Mouse (Mus musculus): Measurements from ENCODE around the gene Plxnd1. TPM values are rescaled to one million over a fixed set of nuclear protein-coding genes. Genes with fewer than 3 reads are reported as not detected.
A peak's percentile ranks its signal among the peaks of the same experiment; 100 is the strongest.

Plxnd1 gene
- polyA plus RNA-seq, 1 experiment from 2014 or later = 23.8 TPM

GRCm38 (mm10) chr6:115969103-115969502, 25.7 kb downstream of the Plxnd1 start:
- WGBS = 83% methylated on average over 9 of the region's 9 CpGs
- Histone ChIP-seq H3K4me1 (ENCODE audit: control insufficient read depth, insufficient read depth, low read length) (no peaks in the 10 kb centered on the region), H3K4me2 (ENCODE audit: low read depth) (no peak overlapping the region)

GRCm38 (mm10) chr6:115968700-115969099, 26.1 kb downstream of the Plxnd1 start:
- no peak overlapping the region for H3K9ac ChIP-seq (ENCODE audit: low read length)
- no peaks in the 10 kb centered on the region for H3K27me3 ChIP-seq (ENCODE audit: control insufficient read depth, insufficient read depth, low read length)
- no peak for DNase-seq (ENCODE audit: low spot score)
- H3K4me2 ChIP-seq (ENCODE audit: low read depth) = no peak overlapping the region
- H3K4me1 ChIP-seq (ENCODE audit: control insufficient read depth, insufficient read depth, low read length) = no peaks in the 10 kb centered on the region
- no peak overlapping the region for H3K27ac ChIP-seq (ENCODE audit: low read depth, low read length)
- ATAC-seq (ENCODE audit: insufficient read depth, low FRiP score, low TSS enrichment) = no peak
- H3K4me3 ChIP-seq (ENCODE audit: low read depth, low read length) = no peak overlapping the region
- WGBS = 83% methylated on average over 6 of the region's 6 CpGs
- H3K36me3 ChIP-seq (ENCODE audit: control insufficient read depth, insufficient read depth, low read length) = no peaks in the 10 kb centered on the region
- H3K9me3 ChIP-seq (ENCODE audit: control insufficient read depth, low read length) = no peaks in the 10 kb centered on the region

More at GRCm38 (mm10) chr6:115969103-115969502, 25.7 kb downstream of the Plxnd1 start:
- Histone ChIP-seq H3K4me3 (ENCODE audit: low read depth, low read length) (no peak overlapping the region), H3K9ac (ENCODE audit: low read length) (no peak overlapping the region), H3K9me3 (ENCODE audit: control insufficient read depth, low read length) (no peaks in the 10 kb centered on the region), H3K36me3 (ENCODE audit: control insufficient read depth, insufficient read depth, low read length) (no peaks in the 10 kb centered on the region), H3K27me3 (ENCODE audit: control insufficient read depth, insufficient read depth, low read length) (no peaks in the 10 kb centered on the region), H3K27ac (ENCODE audit: low read depth, low read length) (no peak overlapping the region)
- DNase-seq (ENCODE audit: low spot score) (no peak), ATAC-seq (ENCODE audit: insufficient read depth, low FRiP score, low TSS enrichment) (no peak)

- Histone ChIP-seq H3K4me3 (ENCODE audit: low read depth, low read length) (no peak overlapping the region), H3K27me3 (ENCODE audit: control insufficient read depth, insufficient read depth, low read length) (no peaks in the 10 kb centered on the region), H3K9me3 (ENCODE audit: control insufficient read depth, low read length) (no peaks in the 10 kb centered on the region), H3K27ac (ENCODE audit: low read depth, low read length) (no peak overlapping the region), H3K4me1 (ENCODE audit: control insufficient read depth, insufficient read depth, low read length) (no peaks in the 10 kb centered on the region), H3K36me3 (ENCODE audit: control insufficient read depth, insufficient read depth, low read length) (no peaks in the 10 kb centered on the region), H3K4me2 (ENCODE audit: low read depth) (no peak overlapping the region), H3K9ac (ENCODE audit: low read length) (no peak overlapping the region)
- DNase-seq (ENCODE audit: low spot score) (no peak), ATAC-seq (ENCODE audit: insufficient read depth, low FRiP score, low TSS enrichment) (no peak)
- WGBS = 83% methylated on average over 5 of the region's 5 CpGs
Observed at GRCm38 (mm10) chr6:115968086-115968485, 26.7 kb downstream of the Plxnd1 start.

- DNase-seq (ENCODE audit: low spot score) = no peak
- H3K36me3 ChIP-seq (ENCODE audit: control insufficient read depth, insufficient read depth, low read length) = no peaks in the 10 kb centered on the region
- no peak overlapping the region for H3K4me3 ChIP-seq (ENCODE audit: low read depth, low read length)
- H3K9ac ChIP-seq (ENCODE audit: low read length) = no peak overlapping the region
- no peaks in the 10 kb centered on the region for H3K4me1 ChIP-seq (ENCODE audit: control insufficient read depth, insufficient read depth, low read length)
- no peak for ATAC-seq (ENCODE audit: insufficient read depth, low FRiP score, low TSS enrichment)
- no peaks in the 10 kb centered on the region for H3K9me3 ChIP-seq (ENCODE audit: control insufficient read depth, low read length)
- no peaks in the 10 kb centered on the region for H3K27me3 ChIP-seq (ENCODE audit: control insufficient read depth, insufficient read depth, low read length)
- H3K4me2 ChIP-seq (ENCODE audit: low read depth) = no peak overlapping the region
- WGBS = 96% methylated on average over 15 of the region's 15 CpGs
- no peak overlapping the region for H3K27ac ChIP-seq (ENCODE audit: low read depth, low read length)
Observed at GRCm38 (mm10) chr6:115967291-115967880, 27.4 kb downstream of the Plxnd1 start.

- Histone ChIP-seq H3K4me2 (ENCODE audit: low read depth) (no peak overlapping the region), H3K27ac (ENCODE audit: low read depth, low read length) (no peak overlapping the region), H3K4me1 (ENCODE audit: control insufficient read depth, insufficient read depth, low read length) (no peaks in the 10 kb centered on the region), H3K4me3 (ENCODE audit: low read depth, low read length) (no peak overlapping the region), H3K9me3 (ENCODE audit: control insufficient read depth, low read length) (no peaks in the 10 kb centered on the region), H3K36me3 (ENCODE audit: control insufficient read depth, insufficient read depth, low read length) (no peaks in the 10 kb centered on the region), H3K27me3 (ENCODE audit: control insufficient read depth, insufficient read depth, low read length) (no peaks in the 10 kb centered on the region), H3K9ac (ENCODE audit: low read length) (no peak overlapping the region)
- WGBS = 92% methylated on average over 19 of the region's 19 CpGs
- ATAC-seq (ENCODE audit: insufficient read depth, low FRiP score, low TSS enrichment) = no peak
- DNase-seq (ENCODE audit: low spot score) = no peak
Observed at GRCm38 (mm10) chr6:115966227-115966966, 28.4 kb downstream of the Plxnd1 start.

- Histone ChIP-seq H3K36me3 (ENCODE audit: control insufficient read depth, insufficient read depth, low read length) (no peaks in the 10 kb centered on the region), H3K27me3 (ENCODE audit: control insufficient read depth, insufficient read depth, low read length) (no peaks in the 10 kb centered on the region), H3K4me1 (ENCODE audit: control insufficient read depth, insufficient read depth, low read length) (no peaks in the 10 kb centered on the region), H3K4me2 (ENCODE audit: low read depth) (no peak overlapping the region), H3K4me3 (ENCODE audit: low read depth, low read length) (no peak overlapping the region), H3K27ac (ENCODE audit: low read depth, low read length) (no peak overlapping the region), H3K9ac (ENCODE audit: low read length) (no peak overlapping the region), H3K9me3 (ENCODE audit: control insufficient read depth, low read length) (no peaks in the 10 kb centered on the region)
- DNase-seq (ENCODE audit: low spot score) = no peak
- ATAC-seq (ENCODE audit: insufficient read depth, low FRiP score, low TSS enrichment) = no peak
- WGBS = 84% methylated on average over 9 of the region's 9 CpGs
Observed at GRCm38 (mm10) chr6:115963656-115964055, 31.1 kb downstream of the Plxnd1 start.

GRCm38 (mm10) chr6:115962439-115963085, 32.2 kb downstream of the Plxnd1 start:
- Histone ChIP-seq H3K4me2 (ENCODE audit: low read depth) (no peak overlapping the region), H3K27ac (ENCODE audit: low read depth, low read length) (no peak overlapping the region), H3K4me3 (ENCODE audit: low read depth, low read length) (no peak overlapping the region), H3K4me1 (ENCODE audit: control insufficient read depth, insufficient read depth, low read length) (peaks cover 3% of the 10 kb centered on the region), H3K9me3 (ENCODE audit: control insufficient read depth, low read length) (no peaks in the 10 kb centered on the region), H3K9ac (ENCODE audit: low read length) (no peak overlapping the region), H3K27me3 (ENCODE audit: control insufficient read depth, insufficient read depth, low read length) (no peaks in the 10 kb centered on the region), H3K36me3 (ENCODE audit: control insufficient read depth, insufficient read depth, low read length) (no peaks in the 10 kb centered on the region)
- ATAC-seq (ENCODE audit: insufficient read depth, low FRiP score, low TSS enrichment) = no peak
- peak; percentile 45 for DNase-seq (ENCODE audit: low spot score)
- 33% methylated on average over 23 of the region's 23 CpGs for WGBS

- no peak for ATAC-seq (ENCODE audit: insufficient read depth, low FRiP score, low TSS enrichment)
- DNase-seq (ENCODE audit: low spot score) = no peak
- WGBS = 89% methylated on average over 3 of the region's 3 CpGs
Observed at GRCm38 (mm10) chr6:115961743-115962142, 33.1 kb downstream of the Plxnd1 start.

More at GRCm38 (mm10) chr6:115961743-115962142, 33.1 kb downstream of the Plxnd1 start:
- Histone ChIP-seq H3K9me3 (ENCODE audit: control insufficient read depth, low read length) (no peaks in the 10 kb centered on the region), H3K4me2 (ENCODE audit: low read depth) (no peak overlapping the region), H3K36me3 (ENCODE audit: control insufficient read depth, insufficient read depth, low read length) (no peaks in the 10 kb centered on the region), H3K4me3 (ENCODE audit: low read depth, low read length) (no peak overlapping the region), H3K27me3 (ENCODE audit: control insufficient read depth, insufficient read depth, low read length) (no peaks in the 10 kb centered on the region), H3K4me1 (ENCODE audit: control insufficient read depth, insufficient read depth, low read length) (peaks cover 6% of the 10 kb centered on the region), H3K9ac (ENCODE audit: low read length) (no peak overlapping the region), H3K27ac (ENCODE audit: low read depth, low read length) (no peak overlapping the region)

All from neural tube, embryonic 11.5 days (tissue).